Mouse (Mus musculus) MEL (cell line): ENCODE data around the gene Ehbp1l1. TPM values are rescaled to one million over a fixed set of nuclear protein-coding genes. Genes with fewer than 3 reads are reported as not detected.

ENCODE experiments used
- DNase-seq: peaks from one replicate; pipeline ENCODE4 v3.0.0; 2011; ENCODE audit warnings: low read depth, low spot score
- H3K27ac ChIP-seq: 2 replicates; pipeline ENCODE4 v1.5.1; 2012; ENCODE audit warnings: low read depth, mild to moderate bottlenecking, control low read depth, low read length, moderate library complexity; ENCODE audit not compliant: control insufficient read depth
- H3K27me3 ChIP-seq, 2 experiments: fragments of 150-350 bp in 1 of 2; sonication (generic) in 1 of 2; 2 replicates each; pipeline ENCODE4 v1.6.1; 2012; ENCODE audit warnings: low read length in 2 of 2, mild to moderate bottlenecking in 2 of 2, improper control_type of control experiment in 1 of 2, moderate library complexity in 1 of 2; ENCODE audit not compliant: insufficient read depth in 2 of 2, control insufficient read depth in 1 of 2
- H3K36me3 ChIP-seq, 2 experiments: 2 replicates each; pipeline ENCODE4 v1.6.1; 2012 to 2014; ENCODE audit warnings: low read length in 2 of 2, improper control_type of control experiment in 1 of 2, inconsistent platforms in 1 of 2, mild to moderate bottlenecking in 1 of 2; ENCODE audit not compliant: insufficient read depth in 2 of 2, control insufficient read depth in 1 of 2
- H3K4me1 ChIP-seq, 2 experiments: fragments of 150-350 bp in 1 of 2; sonication (generic) in 1 of 2; 2 replicates each; pipeline ENCODE4 v1.6.1; 2012; ENCODE audit warnings: low read length in 2 of 2, improper control_type of control experiment in 1 of 2, mild to moderate bottlenecking in 1 of 2; ENCODE audit not compliant: insufficient read depth in 2 of 2, control insufficient read depth in 1 of 2
- H3K4me3 ChIP-seq, 2 experiments: fragments of 150-350 bp in 1 of 2; sonication (generic) in 1 of 2; 2 replicates each; pipeline ENCODE4 v1.5.1; 2012; ENCODE audit warnings: low read depth in 2 of 2, low read length in 2 of 2, mild to moderate bottlenecking in 2 of 2, moderate library complexity in 2 of 2, control low read depth in 1 of 2, improper control_type of control experiment in 1 of 2; ENCODE audit not compliant: control insufficient read depth in 1 of 2, insufficient read depth in 1 of 2
- H3K79me2 ChIP-seq: 2 replicates; pipeline ENCODE4 v1.6.1; 2012; ENCODE audit warnings: mild to moderate bottlenecking, low read length, moderate library complexity; ENCODE audit not compliant: control insufficient read depth, poor library complexity, insufficient read depth
- H3K9ac ChIP-seq: 2 replicates; pipeline ENCODE4 v1.6.1; 2012; ENCODE audit warnings: low read depth, mild to moderate bottlenecking, control low read depth, low read length, moderate library complexity; ENCODE audit not compliant: control insufficient read depth, poor library complexity, severe bottlenecking
- H3K9me3 ChIP-seq: fragments of 150-350 bp; sonication (generic); replicated peaks from 2 replicates; pipeline ENCODE4 v1.6.1; 2012; ENCODE audit warnings: mild to moderate bottlenecking, low read length, improper control_type of control experiment, moderate library complexity; ENCODE audit not compliant: insufficient read depth
- CTCF ChIP-seq, 3 experiments: IDR thresholded peaks in 2 of 3; conservative IDR thresholded peaks in 1 of 3; 2 replicates each; pipeline ENCODE4 v1.5.1; 2011 to 2012; ENCODE audit warnings: low read length in 3 of 3, low read depth in 2 of 3, mild to moderate bottlenecking in 2 of 3, improper control_type of control experiment in 1 of 3, inconsistent platforms in 1 of 3, mixed read lengths in 1 of 3, moderate library complexity in 1 of 3; ENCODE audit not compliant: control insufficient read depth in 1 of 3, insufficient read depth in 1 of 3, poor library complexity in 1 of 3, severe bottlenecking in 1 of 3
- ELF1 ChIP-seq: IDR thresholded peaks from 2 replicates; pipeline ENCODE4 v1.6.1; 2014; ENCODE audit warnings: low read depth, mild to moderate bottlenecking, inconsistent platforms, low read length, improper control_type of control experiment, moderate library complexity
- ETS1 ChIP-seq: IDR thresholded peaks from 2 replicates; pipeline ENCODE4 v1.6.1; 2012; ENCODE audit warnings: low read depth, mild to moderate bottlenecking, inconsistent platforms, low read length, improper control_type of control experiment, moderate library complexity
- GABPA ChIP-seq: IDR thresholded peaks from 2 replicates; pipeline ENCODE4 v1.6.1; 2012; ENCODE audit warnings: low read depth, mild to moderate bottlenecking, inconsistent platforms, low read length, improper control_type of control experiment, moderate library complexity
- KAT2A ChIP-seq: conservative IDR thresholded peaks from 2 replicates; pipeline ENCODE4 v1.6.1; 2012; ENCODE audit warnings: low read depth, low read length, improper control_type of control experiment, inconsistent platforms
- MAX ChIP-seq: IDR thresholded peaks from 2 replicates; pipeline ENCODE4 v1.6.1; 2011; ENCODE audit warnings: low read length, improper control_type of control experiment
- MEF2A ChIP-seq: IDR thresholded peaks from 2 replicates; pipeline ENCODE4 v1.6.1; 2014; ENCODE audit warnings: low read depth, mild to moderate bottlenecking, inconsistent platforms, low read length, improper control_type of control experiment; ENCODE audit not compliant: poor library complexity, insufficient replicate concordance, severe bottlenecking; ENCODE audit errors: extremely low read depth
- MYB ChIP-seq: IDR thresholded peaks from 2 replicates; pipeline ENCODE4 v1.6.1; 2011; ENCODE audit warnings: mild to moderate bottlenecking, low read depth, low read length, improper control_type of control experiment
- MYC ChIP-seq: IDR thresholded peaks from 2 replicates; pipeline ENCODE4 v1.6.1; 2011; ENCODE audit warnings: low read depth, mild to moderate bottlenecking, low read length, improper control_type of control experiment, moderate library complexity
- POLR2AphosphoS5 ChIP-seq: IDR thresholded peaks from 2 replicates; pipeline ENCODE4 v1.6.1; 2012; ENCODE audit warnings: low read depth, borderline replicate concordance, mild to moderate bottlenecking, inconsistent platforms, low read length, moderate library complexity, mixed read lengths
- RCOR1 ChIP-seq: IDR thresholded peaks from 2 replicates; pipeline ENCODE4 v1.6.1; 2012; ENCODE audit warnings: low read depth, mild to moderate bottlenecking, inconsistent platforms, low read length, improper control_type of control experiment
- SMC3 ChIP-seq: IDR thresholded peaks from 2 replicates; pipeline ENCODE4 v1.6.1; 2011; ENCODE audit warnings: low read depth, low read length, improper control_type of control experiment
- TAL1 ChIP-seq: IDR thresholded peaks from 2 replicates; pipeline ENCODE4 v1.6.1; 2012; ENCODE audit warnings: mild to moderate bottlenecking, inconsistent platforms, low read length, moderate library complexity, mixed read lengths
- UBTF ChIP-seq: IDR thresholded peaks from 2 replicates; pipeline ENCODE4 v1.6.1; 2012; ENCODE audit warnings: low read depth, mild to moderate bottlenecking, inconsistent platforms, low read length, improper control_type of control experiment, moderate library complexity, borderline replicate concordance; ENCODE audit not compliant: insufficient read depth
- ZC3H11A ChIP-seq: IDR thresholded peaks from 2 replicates; pipeline ENCODE4 v1.6.1; 2012; ENCODE audit warnings: low read depth, mild to moderate bottlenecking, inconsistent platforms, low read length, improper control_type of control experiment
- ZKSCAN1 ChIP-seq: IDR thresholded peaks from 2 replicates; pipeline ENCODE4 v1.6.1; 2012; ENCODE audit warnings: low read depth, mild to moderate bottlenecking, inconsistent platforms, low read length, improper control_type of control experiment, moderate library complexity
- ZMIZ1 ChIP-seq: IDR thresholded peaks from 2 replicates; pipeline ENCODE4 v1.6.1; 2012; ENCODE audit warnings: low read depth, mild to moderate bottlenecking, inconsistent platforms, low read length, improper control_type of control experiment, moderate library complexity
- polyA plus RNA-seq, 2 experiments: library from polyadenylated mRNA; stranded (reverse) in 1 of 2; unstranded in 1 of 2; fragments of >175 nt in 1 of 2; fragments of >200 nt in 1 of 2; gene quantifications; 2 replicates each; pipeline versions ENCODE4 v1.2.1 to v1.2.4; 2012; ENCODE audit warnings: low replicate concordance in 2 of 2, low read depth in 1 of 2; ENCODE audit not compliant: insufficient read length in 2 of 2, insufficient read depth in 1 of 2, missing spikeins in 1 of 2
- total RNA-seq: library from RNA; depleted of rRNA; stranded (reverse); fragments of 300-350 nt; gene quantifications from 2 replicates; pipeline ENCODE4 v1.2.3, GENCODE M21; 2012

Ehbp1l1 gene
- total and polyA plus RNA-seq, 3 experiments: 63.2 to 113 (median 77.3) TPM

GRCm38 (mm10) chr19:5746907-5747363, 20.8 kb upstream of the Ehbp1l1 start:
- peaks cover 0 to 4% of the 10 kb centered on the region in 2 experiments; a peak in 2 of 4 replicates for H3K4me1 ChIP-seq
- H3K27ac ChIP-seq: no peak overlapping the region
- no peaks in the 10 kb centered on the region for H3K36me3 ChIP-seq
- H3K27me3 ChIP-seq: peaks cover 0 to 2% of the 10 kb centered on the region in 2 experiments; a peak in 1 of 4 replicates
- TF ChIP-seq ETS1 (no peak), TAL1 (no peak), ZMIZ1 (no peak), ZC3H11A (no peak), SMC3 (no peak), RCOR1 (no peak), POLR2AphosphoS5 (no peak), GABPA (no peak), ZKSCAN1 (no peak), UBTF (no peak), ELF1 (no peak), KAT2A (no peak)
- TF ChIP-seq, all 39 proteins: peak for 0
- Histone ChIP-seq H3K4me3 (no peak overlapping the region), H3K9me3 (no peaks in the 10 kb centered on the region), H3K9ac (no peak overlapping the region), H3K79me2 (no peaks in the 10 kb centered on the region)
- DNase-seq: peak; percentile 23

- Histone ChIP-seq H3K79me2 (no peaks in the 10 kb centered on the region), H3K36me3 (no peaks in the 10 kb centered on the region), H3K9me3 (no peaks in the 10 kb centered on the region), H3K4me3 (no peak overlapping the region), H3K9ac (no peak overlapping the region), H3K4me1 (peaks cover 0 to 4% of the 10 kb centered on the region in 2 experiments; a peak in 2 of 4 replicates), H3K27ac (no peak overlapping the region), H3K27me3 (peaks cover 0 to 2% of the 10 kb centered on the region in 2 experiments; a peak in 1 of 4 replicates)
- TF ChIP-seq CTCF (IDR thresholded peaks at IDR 0.05 in 2 of 3, conservative IDR thresholded peaks at IDR 0.05 in 1 of 3; ENCODE audit: control insufficient read depth in 1 of 3, insufficient read depth in 1 of 3, low read depth in 2 of 3, low read length in 3 of 3, poor library complexity in 1 of 3, severe bottlenecking in 1 of 3) (no peak), ZC3H11A (no peak), KAT2A (no peak), TAL1 (no peak), MYB (no peak), MEF2A (no peak), MYC (no peak), MAX (no peak), UBTF (no peak)
- no peak for DNase-seq
Observed at GRCm38 (mm10) chr19:5745756-5746710, 19.9 kb upstream of the Ehbp1l1 start.
